Mouse (Mus musculus) cerebellum, adult 2 months (tissue): ENCODE results near the gene Dbp.

ENCODE experiments used
- CTCF ChIP-seq: fragments of 200-500 bp; IDR thresholded peaks from 2 replicates; pipeline ENCODE4 v1.5.1; 2011; ENCODE audit warnings: low read depth, mild to moderate bottlenecking, control low read depth, low read length, moderate library complexity, borderline replicate concordance; ENCODE audit not compliant: insufficient read depth
- POLR2A ChIP-seq: fragments of 200-500 bp; IDR thresholded peaks from 2 replicates; pipeline ENCODE4 v1.6.1; 2011; ENCODE audit warnings: low read length, control low read depth, borderline replicate concordance; ENCODE audit not compliant: insufficient read depth

DNA sequence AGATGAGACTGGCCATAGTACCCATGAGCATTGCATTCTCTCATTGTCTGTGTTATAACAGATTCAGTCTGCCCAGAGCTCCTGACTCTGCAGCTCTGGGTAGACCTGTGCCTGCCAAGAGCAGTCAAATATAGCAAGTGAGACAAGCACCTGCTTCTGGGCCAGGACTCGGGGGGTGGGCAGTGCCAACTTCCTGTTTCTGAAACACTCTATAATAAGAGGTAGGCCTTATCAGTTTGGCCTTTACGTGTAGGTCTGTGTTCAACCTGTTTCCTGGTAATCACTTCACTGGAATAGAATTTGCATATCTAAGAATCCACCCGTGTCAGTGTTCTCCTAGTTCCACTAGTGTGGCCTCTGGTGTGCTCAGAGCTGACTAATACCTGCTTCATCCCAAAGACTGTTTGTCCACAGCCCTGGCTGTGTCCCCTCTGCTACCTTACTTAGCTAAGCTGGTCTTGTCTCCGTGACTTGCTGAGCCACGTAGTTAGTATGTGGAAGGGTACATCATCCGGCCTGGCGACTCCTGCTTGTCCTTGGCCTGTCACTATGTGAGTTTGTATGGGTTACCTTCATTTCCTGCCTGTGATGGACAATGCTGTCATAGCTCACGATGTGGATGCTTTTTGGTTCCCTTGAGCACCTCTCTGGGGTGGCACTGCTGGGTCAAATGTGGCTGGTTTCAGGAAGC is 23.7 kb upstream of the Dbp start:
- no peak for TF ChIP-seq CTCF
- no peak for TF ChIP-seq POLR2A
